Mouse (Mus musculus) heart, embryonic 14.5 days (tissue): ENCODE results near the gene Anks1b. TPM values are rescaled to one million over a fixed set of nuclear protein-coding genes. Genes with fewer than 3 reads are reported as not detected.

Source experiments
- ATAC-seq: fragments of 200-750 bp; cut with Nextera tagmentation; 2 replicates; pipeline ENCODE4 v1.8.0; 2017; ENCODE audit warnings: low read depth, moderate TSS enrichment; ENCODE audit not compliant: insufficient number of reproducible peaks, insufficient read depth, low FRiP score
- H3K27ac ChIP-seq, 2 experiments: fragments of 200-500 bp in 1 of 2; fragments of 300-500 bp in 1 of 2; sonication (generic) in 1 of 2; replicated peaks in 1 of 2; 2 replicates each; pipeline ENCODE4 v1.5.1; 2012 to 2014; ENCODE audit warnings: low read depth in 2 of 2, low read length in 2 of 2, control low read depth in 1 of 2, mild to moderate bottlenecking in 1 of 2, mixed read lengths in 1 of 2; ENCODE audit not compliant: control insufficient read depth in 1 of 2, insufficient read depth in 1 of 2
- H3K27me3 ChIP-seq: fragments of 300-500 bp; sonication (generic); 2 replicates; pipeline ENCODE4 v1.6.1; 2014; ENCODE audit warnings: mild to moderate bottlenecking, low read length, control low read depth; ENCODE audit not compliant: control insufficient read depth, insufficient read depth
- H3K36me3 ChIP-seq: fragments of 300-500 bp; sonication (generic); 2 replicates; pipeline ENCODE4 v1.6.1; 2014; ENCODE audit warnings: mild to moderate bottlenecking, control low read depth, low read length, mixed read lengths; ENCODE audit not compliant: control insufficient read depth, insufficient read depth
- H3K4me1 ChIP-seq, 2 experiments: fragments of 200-500 bp in 1 of 2; fragments of 300-500 bp in 1 of 2; sonication (generic) in 1 of 2; 2 replicates each; pipeline ENCODE4 v1.6.1; 2012 to 2014; ENCODE audit warnings: low read length in 2 of 2, control low read depth in 1 of 2, mixed read lengths in 1 of 2; ENCODE audit not compliant: control insufficient read depth in 2 of 2, insufficient read depth in 2 of 2
- H3K4me2 ChIP-seq: fragments of 300-500 bp; sonication (generic); 2 replicates; pipeline ENCODE4 v1.6.1; 2014; ENCODE audit warnings: mild to moderate bottlenecking, low read length
- H3K4me3 ChIP-seq, 2 experiments: fragments of 200-500 bp in 1 of 2; fragments of 300-500 bp in 1 of 2; sonication (generic) in 1 of 2; 2 replicates each; pipeline ENCODE4 v1.5.1; 2012 to 2014; ENCODE audit warnings: low read length in 2 of 2, mild to moderate bottlenecking in 2 of 2, control low read depth in 1 of 2, low read depth in 1 of 2, moderate library complexity in 1 of 2; ENCODE audit not compliant: control insufficient read depth in 1 of 2, insufficient read depth in 1 of 2
- H3K9ac ChIP-seq: fragments of 300-500 bp; sonication (generic); 2 replicates; pipeline ENCODE4 v1.6.1; 2014; ENCODE audit warnings: mild to moderate bottlenecking, low read length
- H3K9me3 ChIP-seq: fragments of 300-500 bp; sonication (generic); 2 replicates; pipeline ENCODE4 v1.6.1; 2016; ENCODE audit warnings: low read length, control low read depth; ENCODE audit not compliant: control insufficient read depth
- WGBS: fragments of 180-500 bp; shearing (Covaris S2); extraction: QIAGEN DNeasy Blood & Tissue Kit; methylation state at CpG from one replicate; pipeline ENCODE4 v1.1.7; 2014; 5-methylcytosine and 5-hydroxymethylcytosine counted together
- polyA plus RNA-seq: library from polyadenylated mRNA; unstranded; fragments of >200 nt; fragmentation: Nextera tagmentation; extraction: Ambion mirVana; gene quantifications from 2 replicates; pipeline ENCODE4 v1.2.1, GENCODE M21; 2014

Anks1b gene
- polyA plus RNA-seq, 1 experiment from 2014 or later: 0.14 TPM

DNA sequence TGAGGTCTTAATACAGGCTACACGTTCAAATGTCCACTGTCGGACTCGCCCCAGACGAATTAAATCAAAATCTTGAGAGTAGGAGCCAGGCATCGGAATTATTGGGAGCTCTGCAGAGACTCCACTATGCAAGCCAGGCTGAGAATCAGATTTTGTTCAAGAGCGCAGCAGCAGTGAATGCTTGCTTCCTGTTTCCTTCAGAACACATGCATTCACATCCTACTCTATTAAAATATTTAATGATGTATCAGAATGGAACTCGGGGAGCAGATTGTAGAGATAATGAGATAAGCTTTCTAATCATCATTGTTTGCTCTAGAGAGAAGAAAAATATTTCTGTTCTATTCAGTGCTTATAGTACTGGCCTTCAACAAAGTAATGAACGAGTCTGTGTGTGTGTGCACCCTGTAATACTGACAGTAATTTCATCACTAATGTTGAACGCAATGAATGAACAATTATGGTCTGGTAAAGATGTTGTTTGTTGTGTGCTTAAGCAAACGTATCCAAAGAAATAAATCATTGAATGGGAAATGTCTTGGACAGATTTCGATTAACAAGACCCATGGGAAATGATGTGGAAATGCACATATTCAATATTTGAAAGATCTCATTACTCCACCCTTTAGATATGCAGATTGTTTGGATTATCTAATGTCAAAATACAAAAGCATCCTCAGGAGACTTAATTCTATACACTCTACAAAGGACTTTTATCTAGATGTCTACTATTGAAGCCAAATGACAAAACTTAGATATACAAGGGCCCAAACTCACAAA lies 835.7 kb downstream of the Anks1b start:
- H3K4me2 ChIP-seq: no peak overlapping the region
- H3K27me3 ChIP-seq: no peaks in the 10 kb centered on the region
- no peaks in the 10 kb centered on the region for H3K36me3 ChIP-seq
- no peak overlapping the region for H3K27ac ChIP-seq
- H3K9me3 ChIP-seq: no peaks in the 10 kb centered on the region
- no peak for ATAC-seq
- no peak overlapping the region for H3K9ac ChIP-seq
- no peak overlapping the region for H3K4me3 ChIP-seq
- WGBS: 73% methylated on average over 11 of the region's 11 CpGs
- H3K4me1 ChIP-seq: no peaks in the 10 kb centered on the region

DNA sequence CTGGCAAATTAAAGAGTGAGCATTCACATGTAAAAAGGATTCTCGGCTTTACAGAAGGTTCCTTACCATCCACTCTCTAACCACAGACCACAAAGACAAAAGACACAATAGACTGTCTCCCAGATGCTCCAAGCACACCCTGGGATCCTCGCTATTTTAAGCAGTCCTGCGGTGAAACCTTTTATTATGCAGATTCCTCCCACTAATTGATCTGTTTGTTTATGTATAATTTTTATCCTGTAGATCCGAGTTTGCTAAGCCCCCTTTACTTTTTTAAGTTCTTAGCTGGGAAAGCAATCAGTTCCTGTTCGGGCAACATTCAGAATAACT lies 836.3 kb downstream of the Anks1b start:
- ATAC-seq: no peak
- Histone ChIP-seq H3K27me3 (no peaks in the 10 kb centered on the region), H3K36me3 (no peaks in the 10 kb centered on the region), H3K4me3 (no peak overlapping the region), H3K9me3 (no peaks in the 10 kb centered on the region), H3K27ac (no peak overlapping the region), H3K4me1 (no peaks in the 10 kb centered on the region), H3K9ac (no peak overlapping the region), H3K4me2 (no peak overlapping the region)
- 33% methylated on average over 5 of the region's 5 CpGs for WGBS

GRCm38 (mm10) chr10:90717961-90718360 lies 844.7 kb downstream of the Anks1b start:
- Histone ChIP-seq H3K9me3 (no peaks in the 10 kb centered on the region), H3K27ac (no peak overlapping the region), H3K4me2 (no peak overlapping the region), H3K9ac (no peak overlapping the region), H3K4me1 (peaks cover 0 to 3% of the 10 kb centered on the region in 2 experiments; a peak in 1 of 4 replicates), H3K27me3 (no peaks in the 10 kb centered on the region), H3K36me3 (no peaks in the 10 kb centered on the region), H3K4me3 (no peak overlapping the region)
- WGBS: 44% methylated on average over 11 of the region's 11 CpGs
- no peak for ATAC-seq

- H3K9ac ChIP-seq: no peak overlapping the region
- no peak for ATAC-seq
- no peaks in the 10 kb centered on the region for H3K27me3 ChIP-seq
- H3K4me2 ChIP-seq: no peak overlapping the region
- no peaks in the 10 kb centered on the region for H3K9me3 ChIP-seq
- no peak overlapping the region for H3K4me3 ChIP-seq
- peaks cover 0 to 8% of the 10 kb centered on the region in 2 experiments; a peak in 2 of 4 replicates for H3K4me1 ChIP-seq
- H3K27ac ChIP-seq: no peak overlapping the region
- WGBS: 84% methylated on average over 9 of the region's 9 CpGs
- no peaks in the 10 kb centered on the region for H3K36me3 ChIP-seq
These were observed 845.4 kb downstream of the Anks1b start for GRCm38 (mm10) chr10:90718684-90719083.

DNA sequence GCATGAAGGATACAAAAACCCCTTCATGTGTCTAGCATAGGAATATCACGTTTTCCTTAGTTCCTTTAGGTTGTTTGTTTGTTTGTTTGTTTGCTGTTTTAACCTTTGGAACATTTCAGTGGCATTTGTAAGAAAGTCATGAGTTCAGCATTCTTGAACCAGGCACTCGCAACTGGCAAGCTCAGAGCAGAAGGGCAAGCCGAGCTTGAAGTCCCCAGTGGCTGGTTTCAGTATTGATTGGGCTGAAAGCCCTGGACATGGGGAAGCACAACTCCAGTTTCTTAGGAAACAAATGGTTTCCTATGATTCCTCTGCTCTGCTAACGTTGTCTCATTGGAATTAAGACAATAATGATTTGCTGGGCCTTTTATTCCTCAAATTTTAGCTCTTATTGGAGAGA lies 846.7 kb downstream of the Anks1b start:
- Histone ChIP-seq H3K27me3 (no peaks in the 10 kb centered on the region), H3K36me3 (no peaks in the 10 kb centered on the region), H3K4me3 (no peak overlapping the region), H3K4me1 (peaks cover 0 to 11% of the 10 kb centered on the region in 2 experiments; a peak in 2 of 4 replicates), H3K27ac (no peak overlapping the region), H3K9ac (no peak overlapping the region), H3K9me3 (no peaks in the 10 kb centered on the region), H3K4me2 (no peak overlapping the region)
- ATAC-seq: no peak
- 47% methylated on average over 4 of the region's 4 CpGs for WGBS

DNA sequence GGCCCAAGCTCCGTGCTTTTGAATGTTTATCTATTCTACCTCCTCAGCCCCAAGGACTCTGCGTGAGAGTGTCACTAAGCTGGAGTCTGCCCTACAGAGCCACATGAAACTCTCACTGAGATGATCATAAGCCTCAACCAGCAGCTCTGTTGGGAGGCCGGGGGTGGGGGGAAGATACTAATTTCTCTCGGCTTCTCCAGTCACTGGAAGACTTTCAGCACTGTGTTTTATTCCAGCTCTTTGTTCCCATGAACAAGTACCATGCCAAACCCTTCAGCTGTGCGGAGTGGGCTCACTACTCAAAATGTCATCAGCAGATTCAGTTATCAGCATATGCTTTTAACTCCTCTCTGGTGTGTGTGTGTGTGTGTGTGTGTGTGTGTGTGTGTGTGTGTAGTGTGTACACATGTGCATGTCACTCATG lies 849.8 kb downstream of the Anks1b start:
- peaks cover 10% of the 10 kb centered on the region for H3K27me3 ChIP-seq
- H3K27ac ChIP-seq: no peak overlapping the region
- no peak for ATAC-seq
- no peaks in the 10 kb centered on the region for H3K36me3 ChIP-seq
- H3K9ac ChIP-seq: no peak overlapping the region
- peaks cover 0 to 11% of the 10 kb centered on the region in 2 experiments; a peak in 2 of 4 replicates for H3K4me1 ChIP-seq
- H3K9me3 ChIP-seq: no peaks in the 10 kb centered on the region
- 27% methylated on average over 5 of the region's 5 CpGs for WGBS
- no peak overlapping the region for H3K4me3 ChIP-seq
- H3K4me2 ChIP-seq: no peak overlapping the region

DNA sequence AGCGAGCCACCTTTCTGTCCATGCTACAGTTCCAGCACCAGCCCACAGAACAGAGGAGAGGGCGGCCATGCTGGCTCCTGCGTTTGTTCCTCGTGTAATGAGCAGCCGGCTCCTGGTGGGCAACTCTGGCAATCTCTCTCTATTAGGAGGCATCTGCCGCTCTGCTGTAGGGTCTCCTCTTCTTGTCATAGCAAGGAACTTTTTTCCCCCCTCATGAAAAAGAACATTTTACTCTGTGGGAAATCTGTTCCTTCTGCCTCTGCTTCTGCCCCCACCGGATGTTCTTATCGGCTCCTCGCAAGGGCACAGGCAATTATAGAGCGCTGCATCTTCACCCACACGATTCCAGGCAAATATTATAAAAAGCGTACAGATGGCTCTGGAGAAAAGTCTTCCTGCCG lies 850.6 kb downstream of the Anks1b start:
- Histone ChIP-seq H3K27me3 (peaks cover 10% of the 10 kb centered on the region), H3K9ac (no peak overlapping the region), H3K27ac (no peak overlapping the region), H3K9me3 (no peaks in the 10 kb centered on the region), H3K4me2 (no peak overlapping the region), H3K4me3 (no peak overlapping the region), H3K36me3 (no peaks in the 10 kb centered on the region), H3K4me1 (peaks cover 0 to 11% of the 10 kb centered on the region in 2 experiments; a peak in 2 of 4 replicates)
- no peak for ATAC-seq
- whole genome bisulfite sequencing: 82% methylated on average over 13 of the region's 13 CpGs

DNA sequence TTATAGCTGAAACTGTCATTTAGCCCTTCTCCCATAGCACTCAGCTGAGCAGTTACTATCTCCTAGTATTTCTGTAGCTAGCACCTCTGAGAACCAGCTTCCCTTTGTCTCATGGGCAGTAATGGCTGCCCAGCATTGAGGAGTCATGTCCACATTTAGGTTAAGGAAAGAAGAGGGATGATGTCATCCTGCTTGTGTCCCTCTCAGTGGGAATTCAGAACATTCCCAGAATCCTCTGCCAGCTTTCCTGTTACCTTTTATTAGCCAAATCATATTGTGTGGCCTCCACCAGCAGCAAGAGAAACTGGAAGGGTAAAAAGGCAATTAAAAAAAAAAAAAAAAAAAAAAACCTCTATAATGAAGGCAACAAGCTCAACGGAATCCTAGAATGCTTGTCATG lies 851.6 kb downstream of the Anks1b start:
- H3K4me3 ChIP-seq: no peak overlapping the region
- WGBS: 87% methylated on average over 1 of the region's 1 CpGs
- H3K27ac ChIP-seq: no peak overlapping the region
- H3K4me1 ChIP-seq: peaks cover 0 to 11% of the 10 kb centered on the region in 2 experiments; a peak in 2 of 4 replicates
- ATAC-seq: no peak
- no peaks in the 10 kb centered on the region for H3K9me3 ChIP-seq
- H3K4me2 ChIP-seq: no peak overlapping the region
- H3K9ac ChIP-seq: no peak overlapping the region
- no peaks in the 10 kb centered on the region for H3K36me3 ChIP-seq
- H3K27me3 ChIP-seq: peaks cover 10% of the 10 kb centered on the region
